Mouse (Mus musculus) liver, adult (tissue): ENCODE results near the gene Shkbp1.

Source experiments
- GATA4 ChIP-seq: IDR thresholded peaks from 2 replicates; pipeline ENCODE4 v1.6.1; 2014; ENCODE audit warnings: mild to moderate bottlenecking, low read length; ENCODE audit not compliant: insufficient replicate concordance

Gene Shkbp1

GRCm38 (mm10) chr7:27355745-27356240, at the start of gene Shkbp1:
TSS of gene Shkbp1 (minus strand) at chr7:27356019.
- TF ChIP-seq GATA4 = no peak

- no peak for TF ChIP-seq GATA4
Measured at GRCm38 (mm10) chr7:27404203-27404942, 48.6 kb upstream of the Shkbp1 start.

- TF ChIP-seq GATA4 = no peak
Measured at GRCm38 (mm10) chr7:27402675-27403074, 46.9 kb upstream of the Shkbp1 start.

GRCm38 (mm10) chr7:27400545-27400944, 44.7 kb upstream of the Shkbp1 start:
- TF ChIP-seq GATA4 = no peak

- no peak for TF ChIP-seq GATA4
Measured at GRCm38 (mm10) chr7:27397048-27397949, 41.5 kb upstream of the Shkbp1 start.

GRCm38 (mm10) chr7:27396184-27397047, 40.6 kb upstream of the Shkbp1 start:
- no peak for TF ChIP-seq GATA4

- no peak for TF ChIP-seq GATA4
Measured at GRCm38 (mm10) chr7:27395521-27396183, 39.8 kb upstream of the Shkbp1 start.

- no peak for TF ChIP-seq GATA4
Measured at GRCm38 (mm10) chr7:27391416-27391815, 35.6 kb upstream of the Shkbp1 start.

- no peak for TF ChIP-seq GATA4
Measured at GRCm38 (mm10) chr7:27389213-27389612, 33.4 kb upstream of the Shkbp1 start.

GRCm38 (mm10) chr7:27384731-27385130, 28.9 kb upstream of the Shkbp1 start:
- no peak for TF ChIP-seq GATA4

GRCm38 (mm10) chr7:27384134-27384533, 28.3 kb upstream of the Shkbp1 start:
- TF ChIP-seq GATA4 = no peak

GRCm38 (mm10) chr7:27383233-27383632, 27.4 kb upstream of the Shkbp1 start:
- TF ChIP-seq GATA4 = no peak

GRCm38 (mm10) chr7:27381560-27381959, 25.7 kb upstream of the Shkbp1 start:
- TF ChIP-seq GATA4 = no peak

GRCm38 (mm10) chr7:27381009-27381408, 25.2 kb upstream of the Shkbp1 start:
- no peak for TF ChIP-seq GATA4

GRCm38 (mm10) chr7:27379836-27380235, 24.0 kb upstream of the Shkbp1 start:
- no peak for TF ChIP-seq GATA4

- no peak for TF ChIP-seq GATA4
Measured at GRCm38 (mm10) chr7:27378431-27378830, 22.6 kb upstream of the Shkbp1 start.
